Mouse (Mus musculus) kidney, adult 9 months (tissue): Measurements from ENCODE around the gene Prrc2c.
"Not testable (repeated sequence)": the region's sequence is repeated elsewhere in the genome, so short reads cannot be mapped to it uniquely, and the experiment has no call there.

Source experiments
- DNase-seq: peaks from one replicate; pipeline ENCODE4 v3.0.0; 2022

The Prrc2c gene

DNA sequence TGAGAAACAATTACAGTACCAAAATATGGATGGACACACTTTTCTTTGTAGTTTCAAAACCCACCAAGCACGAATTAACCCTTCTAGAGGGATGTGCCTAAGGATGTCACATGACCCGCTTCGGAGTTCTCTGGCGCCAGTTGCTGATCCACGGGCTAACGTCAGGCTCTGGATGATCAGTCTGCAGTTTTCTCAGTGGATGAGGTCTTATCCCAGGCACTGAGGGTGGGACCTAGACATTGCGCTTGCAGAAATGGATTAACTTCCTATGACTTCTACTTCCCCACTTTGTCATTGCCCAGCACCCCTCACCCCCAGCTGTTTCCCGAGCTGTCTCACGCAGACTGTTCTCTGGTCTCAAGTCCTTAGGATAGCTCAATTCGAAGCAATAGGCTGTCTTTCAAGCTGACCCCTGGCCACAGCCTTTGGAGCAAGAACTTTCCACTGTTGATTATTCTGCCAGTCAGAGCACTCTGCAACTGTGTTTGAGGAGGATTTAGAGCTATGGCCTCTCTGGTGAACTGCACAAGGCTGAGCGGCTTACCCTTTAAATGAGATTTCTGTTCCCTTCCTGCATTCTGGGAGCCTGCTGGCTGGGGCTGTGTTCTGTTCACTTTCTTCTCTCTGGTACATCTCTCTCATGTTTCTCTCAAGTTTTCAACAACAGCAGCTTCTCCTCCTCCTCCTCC is 74.7 kb downstream of the Prrc2c start:
- no peak for DNase-seq

DNA sequence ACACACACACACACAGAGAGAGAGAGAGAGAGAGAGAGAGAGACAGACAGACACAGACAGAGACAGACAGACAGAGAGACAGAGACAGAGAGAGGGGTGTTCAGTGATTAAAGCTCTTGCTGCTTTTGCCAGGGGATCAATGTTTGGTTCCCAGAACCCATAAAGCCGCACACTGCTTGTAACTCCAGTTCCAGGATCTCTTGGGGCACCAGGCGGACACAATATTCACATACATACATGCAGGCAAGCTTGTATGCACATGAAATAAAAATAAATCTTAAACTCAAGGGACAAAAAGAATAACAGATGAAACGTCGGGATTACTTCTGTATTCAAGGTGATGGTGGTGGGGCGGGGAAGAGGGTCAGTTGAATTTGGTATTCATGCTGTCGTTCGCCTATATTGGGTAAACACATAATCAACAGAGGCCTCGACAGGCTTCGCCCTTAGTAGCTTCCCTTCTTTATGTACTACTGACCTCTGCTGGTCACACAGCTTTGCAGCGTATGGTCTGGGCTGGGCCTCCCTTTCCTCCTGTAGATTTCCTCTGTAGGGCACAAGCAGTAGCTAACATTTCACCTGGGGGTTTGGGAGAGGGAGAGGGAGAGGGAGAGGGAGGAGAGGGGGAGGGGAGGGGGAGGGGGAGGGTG is 75.4 kb downstream of the Prrc2c start:
- peak; percentile 81 for DNase-seq

DNA sequence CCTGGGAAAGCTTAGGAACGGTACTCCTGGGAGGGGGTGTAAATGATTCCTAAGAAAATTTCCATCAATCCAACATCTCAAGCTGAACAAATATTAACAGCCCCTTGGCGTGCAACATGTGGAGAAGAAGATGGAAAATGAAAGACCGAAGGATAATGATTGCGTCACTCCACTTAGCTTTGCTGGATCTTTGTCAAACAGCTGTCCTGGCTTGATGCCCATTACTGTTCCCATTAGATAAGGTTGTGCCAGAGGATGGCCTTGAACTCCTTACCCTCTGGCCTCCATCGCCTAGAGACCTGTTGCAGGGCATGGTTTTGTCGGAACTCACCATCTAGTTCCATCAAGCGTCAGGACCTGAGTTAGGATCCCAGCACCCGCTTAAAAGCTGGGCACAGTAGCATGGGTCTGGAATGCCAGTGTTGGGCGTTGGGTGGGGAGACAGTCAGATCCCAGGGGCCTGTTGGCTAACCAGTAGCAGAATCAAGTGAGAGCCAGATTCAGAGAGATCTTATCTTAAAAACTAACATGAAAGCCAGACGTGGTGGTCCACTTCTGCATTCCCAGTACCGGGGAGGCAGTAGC is 80.0 kb downstream of the Prrc2c start:
- no peak for DNase-seq

DNA sequence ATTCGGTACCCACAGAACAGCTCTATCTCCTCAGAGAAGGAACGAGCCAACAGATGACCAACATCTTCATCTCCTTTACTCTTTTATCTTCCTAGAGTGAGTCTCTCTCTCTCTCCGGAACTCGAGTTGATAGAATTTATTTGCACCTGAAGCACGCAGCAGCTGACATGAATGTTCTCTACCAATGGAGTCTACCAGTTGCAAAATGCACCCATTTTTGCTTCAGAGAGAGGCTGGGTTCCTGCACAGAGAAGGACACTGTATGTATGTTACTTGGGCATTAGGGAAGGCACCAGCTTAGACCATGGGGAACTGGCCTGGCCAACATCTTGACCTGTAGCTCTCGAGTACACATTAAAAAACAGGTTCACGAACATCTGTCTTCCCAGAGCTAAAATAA is 82.2 kb downstream of the Prrc2c start, which contains the start of gene Myocos:
TSS of gene Myocos (minus strand) at position 101 of the 400 bp plus-strand sequence.
- DNase-seq: no peak

DNA sequence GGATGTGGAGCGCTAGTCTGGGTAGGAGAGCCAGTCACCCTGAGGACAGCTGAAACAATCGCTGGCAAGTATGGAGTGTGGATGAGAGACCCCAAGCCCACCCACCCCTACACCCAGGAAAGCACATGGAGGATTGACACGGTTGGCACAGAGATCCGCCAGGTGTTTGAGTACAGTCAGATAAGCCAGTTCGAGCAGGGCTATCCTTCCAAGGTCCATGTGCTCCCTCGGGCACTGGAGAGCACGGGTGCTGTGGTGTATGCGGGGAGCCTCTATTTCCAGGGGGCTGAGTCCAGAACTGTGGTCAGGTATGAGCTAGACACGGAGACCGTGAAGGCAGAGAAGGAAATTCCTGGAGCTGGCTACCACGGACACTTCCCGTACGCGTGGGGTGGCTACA is 91.9 kb downstream of the Prrc2c start:
- DNase-seq: no peak

DNA sequence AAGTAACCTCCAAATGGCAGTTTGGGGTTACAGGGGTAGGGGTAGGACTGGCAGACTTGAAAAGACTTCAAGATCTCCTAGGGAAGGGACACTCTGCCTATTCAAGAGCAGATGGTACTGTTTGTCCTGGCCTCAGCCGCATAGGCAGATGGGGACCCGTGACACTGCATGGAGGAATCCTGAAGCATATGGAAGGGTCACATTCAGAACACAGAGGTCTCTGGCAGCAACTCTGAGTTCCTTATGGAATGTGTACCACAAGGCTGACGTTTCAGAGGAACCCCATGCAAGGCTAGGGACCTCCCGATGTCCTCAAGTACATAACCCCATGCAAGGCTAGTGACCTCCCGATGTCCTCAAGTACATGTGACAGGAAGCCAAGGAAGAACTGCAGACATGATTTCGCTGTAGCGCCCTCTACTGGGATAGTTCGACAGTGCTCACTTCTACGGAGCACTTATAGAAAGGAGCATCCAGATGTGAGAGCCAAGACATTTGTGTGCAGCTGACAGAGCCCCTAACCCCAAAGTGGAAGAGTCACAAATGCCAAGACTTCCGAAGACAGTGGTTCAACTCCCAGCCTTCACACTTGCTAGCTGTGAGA is 94.2 kb downstream of the Prrc2c start:
- no peak for DNase-seq

DNA sequence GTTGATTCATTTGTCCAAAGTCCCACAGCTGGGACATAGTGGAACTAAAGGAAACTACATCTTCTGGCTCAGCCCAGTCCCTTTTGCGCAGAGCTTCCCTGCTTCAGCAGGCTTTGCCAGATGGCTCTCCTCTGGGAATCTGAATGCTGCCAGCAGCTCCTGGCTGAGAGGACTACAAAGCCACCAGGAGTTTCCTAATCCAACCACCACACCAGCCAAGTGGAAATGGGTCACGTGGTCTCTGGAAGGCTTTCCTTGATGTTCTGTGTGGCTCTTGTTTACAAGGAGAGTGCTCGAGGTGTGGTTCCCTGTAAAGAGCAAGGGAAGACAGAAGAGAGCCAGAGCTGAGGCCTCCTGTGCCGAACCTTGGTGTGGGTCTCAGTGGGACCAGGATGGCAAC is 96.6 kb downstream of the Prrc2c start:
- peak; percentile 38 for DNase-seq

DNA sequence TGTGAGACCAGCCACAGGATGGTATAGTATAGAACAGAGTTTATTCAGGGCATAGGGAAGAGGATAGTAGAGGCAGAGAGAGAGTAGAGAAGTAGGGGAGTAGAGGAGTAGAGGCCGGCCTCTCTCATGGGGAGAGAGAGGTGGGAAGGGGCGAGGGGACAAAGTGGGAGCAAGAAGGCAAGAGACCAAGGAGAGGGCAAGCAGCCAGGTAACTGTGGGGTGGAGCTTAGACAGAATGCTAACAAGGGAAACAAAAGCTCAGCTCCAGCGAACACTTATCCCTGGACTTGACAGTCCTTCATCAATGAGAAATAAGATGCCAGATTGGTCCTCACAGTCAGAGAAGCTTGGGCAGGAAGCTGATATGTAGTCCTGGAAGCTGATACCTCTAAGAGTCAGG is 97.8 kb downstream of the Prrc2c start:
- no peak for DNase-seq

DNA sequence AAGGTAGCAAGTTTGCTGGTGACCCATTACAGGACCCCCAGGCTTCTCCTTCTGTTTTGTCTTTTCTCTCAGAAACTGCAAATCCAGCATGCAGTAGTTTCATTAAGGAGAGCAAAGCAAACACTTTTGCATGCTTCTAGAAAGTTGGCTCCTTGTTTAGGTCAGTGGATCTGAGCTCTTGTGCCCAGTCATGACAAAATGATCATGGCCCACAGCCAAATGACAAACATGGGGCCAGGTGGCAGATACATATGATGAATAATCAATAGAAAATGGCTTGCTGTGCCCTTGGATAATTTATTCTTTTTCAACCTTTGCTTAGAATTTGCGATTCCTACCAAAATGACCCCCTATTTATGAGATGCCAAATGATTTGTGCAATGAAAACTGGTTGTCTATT is 100.5 kb downstream of the Prrc2c start:
- DNase-seq: no peak

DNA sequence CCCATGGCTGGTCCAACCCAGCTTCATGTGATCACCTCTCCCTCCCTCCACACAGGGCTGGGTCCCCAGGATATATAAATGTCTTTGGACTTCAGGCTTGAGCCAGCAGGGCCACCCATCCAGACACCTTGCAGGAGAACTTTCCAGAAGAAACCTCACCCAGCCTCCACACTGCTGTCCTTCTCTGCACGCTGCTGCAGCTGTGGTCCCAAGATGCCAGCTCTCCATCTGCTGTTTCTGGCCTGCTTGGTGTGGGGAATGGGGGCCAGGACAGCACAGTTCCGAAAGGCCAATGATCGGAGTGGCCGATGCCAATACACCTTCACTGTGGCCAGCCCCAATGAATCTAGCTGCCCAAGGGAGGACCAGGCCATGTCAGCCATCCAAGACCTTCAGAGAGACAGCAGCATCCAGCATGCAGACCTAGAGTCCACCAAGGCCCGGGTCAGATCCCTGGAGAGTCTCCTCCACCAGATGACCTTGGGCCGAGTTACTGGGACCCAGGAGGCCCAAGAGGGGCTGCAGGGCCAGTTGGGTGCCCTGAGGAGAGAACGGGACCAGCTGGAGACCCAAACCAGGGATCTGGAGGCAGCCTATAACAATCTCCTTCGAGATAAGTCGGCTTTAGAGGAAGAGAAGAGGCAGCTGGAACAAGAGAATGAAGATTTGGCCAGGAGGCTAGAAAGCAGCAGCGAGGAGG is 101.2 kb downstream of the Prrc2c start, which contains the start of gene Myoc:
TSS of gene Myoc (plus strand) at position 105 of the 700 bp plus-strand sequence.
- DNase-seq: no peak

DNA sequence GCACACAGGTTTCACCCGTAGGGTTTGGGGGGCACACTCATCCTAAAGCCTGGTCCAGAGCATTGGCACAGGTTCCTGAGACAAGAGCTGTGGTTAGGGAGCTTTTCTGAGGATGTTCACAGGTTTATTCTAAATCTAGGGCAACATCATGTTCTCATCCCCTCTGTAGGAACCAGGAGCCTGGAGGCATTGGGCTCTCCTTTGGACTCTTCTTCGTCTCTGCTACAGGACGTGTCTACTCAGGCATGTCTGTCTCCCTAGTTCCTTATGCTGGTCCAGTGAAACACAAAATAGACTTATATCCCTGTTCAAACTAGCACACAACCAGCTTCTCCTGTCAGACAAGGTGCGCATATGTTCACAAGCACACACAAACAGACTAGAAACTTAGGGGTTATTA is 101.8 kb downstream of the Prrc2c start:
- no peak for DNase-seq

DNA sequence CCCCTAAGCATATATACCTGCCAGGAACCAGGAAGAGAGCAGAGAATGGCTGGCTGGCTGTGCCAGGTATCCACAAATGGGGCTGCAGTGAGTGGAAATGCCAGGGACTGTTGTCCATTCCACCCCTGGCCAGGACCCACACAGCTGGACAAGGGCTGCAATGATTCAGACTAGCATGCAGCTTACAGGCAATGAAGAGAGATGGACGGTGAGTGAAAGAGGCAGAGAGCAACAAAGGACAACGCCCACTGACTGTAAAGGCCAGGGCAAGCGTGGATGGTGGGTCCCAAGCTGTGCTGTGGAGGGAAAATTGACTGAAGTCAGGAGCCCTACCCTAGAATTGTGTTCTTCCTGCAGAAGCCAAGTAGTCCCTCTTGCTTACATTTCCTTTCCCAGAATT is 103.8 kb downstream of the Prrc2c start:
- DNase-seq: no peak

DNA sequence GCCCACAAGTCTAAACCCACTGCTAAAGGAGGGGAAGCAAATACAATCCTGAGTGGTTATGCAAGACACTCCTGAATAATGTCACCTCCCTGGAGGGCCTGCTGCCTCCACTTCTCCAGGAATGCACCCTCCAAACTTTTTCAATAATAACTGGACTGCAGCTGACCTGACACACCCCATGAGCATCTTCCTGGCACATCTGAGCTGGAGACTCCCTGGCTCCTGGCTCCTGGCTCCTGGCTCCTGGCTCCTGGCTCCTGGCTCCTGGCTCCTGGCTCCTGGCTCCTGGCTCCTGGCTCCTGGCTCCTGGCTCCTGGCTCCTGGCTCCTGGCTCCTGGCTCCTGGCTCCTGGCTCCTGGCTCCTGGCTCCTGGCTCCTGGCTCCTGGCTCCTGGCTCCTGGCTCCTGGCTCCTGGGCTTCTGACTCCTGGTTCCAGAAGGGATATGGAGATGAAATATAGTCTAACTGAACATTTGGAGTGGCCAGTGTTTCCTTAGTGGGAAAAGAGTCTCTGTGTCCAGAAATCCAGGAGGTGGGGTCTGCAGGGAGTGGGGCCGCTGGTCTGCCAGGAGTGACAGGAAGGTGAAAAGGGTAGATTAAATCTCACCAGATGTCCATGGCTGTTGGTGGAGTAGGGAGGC is 104.9 kb downstream of the Prrc2c start:
- not testable (repeated sequence) for DNase-seq

DNA sequence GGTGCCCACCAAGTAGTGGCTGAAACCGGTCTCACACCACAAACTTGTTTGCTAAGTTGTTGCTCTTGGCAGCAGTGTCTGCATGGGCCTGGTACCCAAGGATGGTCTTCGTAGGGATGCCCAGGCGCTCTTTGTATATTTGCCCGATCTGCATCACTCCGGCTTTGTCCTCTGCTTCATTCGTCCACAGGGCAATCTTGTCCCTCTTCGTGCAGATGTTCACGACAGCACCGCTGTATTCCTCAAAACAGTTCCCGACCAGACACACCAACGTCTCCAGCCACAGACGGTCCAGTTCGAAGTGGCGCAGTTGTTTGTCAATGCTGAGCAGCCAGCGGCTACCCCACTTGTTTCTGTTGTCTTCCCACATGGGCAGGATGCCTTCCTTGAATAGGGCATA is 112.0 kb downstream of the Prrc2c start:
- DNase-seq: not testable (repeated sequence)

DNA sequence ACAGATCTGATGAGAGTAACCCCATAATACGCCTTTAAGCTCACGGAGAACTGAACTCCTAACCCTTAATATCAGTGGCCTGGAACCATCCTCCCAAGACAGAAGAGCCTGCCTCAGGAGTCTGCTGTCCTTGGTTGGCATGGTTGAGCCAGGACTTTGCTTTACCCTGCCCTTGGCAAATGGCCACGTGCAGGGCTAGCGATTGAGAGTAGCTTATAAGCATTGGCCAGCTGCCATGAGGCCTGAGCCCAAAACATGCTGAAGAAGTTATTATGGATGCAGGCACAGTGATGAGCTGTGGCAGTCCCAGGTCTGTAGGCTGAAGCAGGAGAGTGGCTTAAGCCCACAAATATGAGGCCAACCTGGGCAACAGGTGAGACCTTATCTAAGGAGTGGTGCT is 112.5 kb downstream of the Prrc2c start:
- peak; percentile 37 for DNase-seq

DNA sequence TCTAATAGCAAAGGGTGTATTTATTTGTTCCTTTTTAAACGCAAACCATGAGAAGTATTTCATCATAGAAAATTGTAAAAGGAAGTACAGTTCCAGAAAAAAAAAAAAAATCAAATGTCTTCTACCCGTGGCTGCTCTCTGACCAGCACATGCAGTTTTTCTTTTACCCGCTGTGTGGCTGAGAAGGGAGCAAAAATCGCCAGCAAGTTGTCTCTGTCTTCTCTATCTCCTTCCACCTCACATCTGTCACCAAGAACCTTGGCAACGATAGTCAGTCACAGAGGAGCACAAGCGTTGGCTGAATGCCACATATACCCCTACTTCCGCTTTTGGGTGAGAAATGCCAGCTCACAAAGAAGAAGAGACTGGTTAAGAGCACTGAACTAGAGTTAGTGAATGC is 115.1 kb downstream of the Prrc2c start:
- no peak for DNase-seq

DNA sequence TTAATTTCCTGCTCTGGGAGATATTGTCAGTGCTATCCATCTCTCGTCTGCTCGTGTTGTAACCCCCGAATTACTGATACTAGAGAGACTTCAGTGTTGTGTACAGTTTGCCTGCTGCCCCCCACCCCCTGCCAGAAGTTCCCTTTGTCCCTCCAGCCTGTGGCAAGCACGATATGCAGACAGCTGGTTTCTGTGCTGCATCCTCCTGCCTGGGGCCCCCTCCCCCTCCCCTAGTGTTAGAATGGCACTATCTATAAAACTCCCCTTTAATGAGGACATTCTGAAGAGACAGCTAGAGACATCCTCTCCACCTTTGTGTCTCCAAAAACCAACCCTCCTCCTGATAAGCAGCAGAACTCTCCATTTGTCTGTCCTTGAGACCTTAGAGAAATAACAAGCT is 116.5 kb downstream of the Prrc2c start:
- no peak for DNase-seq
